Mouse (Mus musculus): ENCODE measurements around the gene 1700125H20Rik. TPM values are rescaled to one million over a fixed set of nuclear protein-coding genes. Genes with fewer than 3 reads are reported as not detected.

Gene 1700125H20Rik
- total and polyA plus RNA-seq, 2 experiments: not detected

GRCm38 (mm10) chr11:85164371-85164770, 5.8 kb upstream of the 1700125H20Rik start:
- Histone ChIP-seq H3K79me2 (ENCODE audit: control insufficient read depth, insufficient read depth, low read length) (no peaks in the 10 kb centered on the region), H3K4me1 (ENCODE audit: control insufficient read depth, insufficient read depth, low read length) (no peaks in the 10 kb centered on the region), H3K27ac (replicated peaks; ENCODE audit: insufficient read depth, low read depth, low read length) (no peak overlapping the region), H3K27me3 (ENCODE audit: control insufficient read depth, insufficient read depth, low read length) (no peaks in the 10 kb centered on the region), H3K9ac (ENCODE audit: low read depth, low read length) (no peak overlapping the region), H3K36me3 (ENCODE audit: control insufficient read depth, insufficient read depth, low read length) (no peaks in the 10 kb centered on the region), H3K4me3 (ENCODE audit: insufficient read depth, low read depth, low read length) (no peak overlapping the region)
- no peak for TF ChIP-seq CTCF (IDR thresholded peaks at IDR 0.05; ENCODE audit: low read depth, low read length)
- no peak for TF ChIP-seq POLR2A (IDR thresholded peaks at IDR 0.05; ENCODE audit: extremely low read depth, insufficient read depth, low read length)
- no peak for DNase-seq (ENCODE audit: extremely low read depth, low read depth, low spot score)

DNA sequence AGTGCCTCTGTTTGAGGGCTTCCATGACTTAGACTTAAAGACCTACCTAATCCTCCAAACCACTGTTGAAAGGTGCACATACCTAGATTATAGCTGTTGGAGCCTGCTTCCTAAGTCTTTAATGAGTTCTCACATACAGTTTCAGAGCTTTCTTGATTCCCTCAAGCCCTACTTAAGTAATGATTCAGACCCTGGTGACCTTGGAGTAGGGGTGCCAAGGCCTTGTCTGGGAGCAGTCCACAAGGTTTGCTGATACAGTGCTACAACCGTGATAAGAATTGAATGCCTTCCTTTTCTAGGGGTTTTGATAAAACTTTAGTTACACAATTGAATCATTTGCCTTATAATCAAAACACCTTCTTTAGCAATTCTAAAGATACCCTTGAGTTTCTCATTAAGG, 2.7 kb upstream of the 1700125H20Rik start:
- Histone ChIP-seq H3K9ac (ENCODE audit: low read depth, low read length) (no peak overlapping the region), H3K27me3 (ENCODE audit: control insufficient read depth, insufficient read depth, low read length) (no peaks in the 10 kb centered on the region), H3K36me3 (ENCODE audit: control insufficient read depth, insufficient read depth, low read length) (no peaks in the 10 kb centered on the region), H3K79me2 (ENCODE audit: control insufficient read depth, insufficient read depth, low read length) (no peaks in the 10 kb centered on the region), H3K27ac (replicated peaks; ENCODE audit: insufficient read depth, low read depth, low read length) (no peak overlapping the region), H3K4me1 (ENCODE audit: control insufficient read depth, insufficient read depth, low read length) (peaks cover 5% of the 10 kb centered on the region), H3K4me3 (ENCODE audit: insufficient read depth, low read depth, low read length) (no peak overlapping the region)
- no peak for TF ChIP-seq POLR2A (IDR thresholded peaks at IDR 0.05; ENCODE audit: extremely low read depth, insufficient read depth, low read length)
- TF ChIP-seq CTCF (IDR thresholded peaks at IDR 0.05; ENCODE audit: low read depth, low read length): no peak
- DNase-seq (ENCODE audit: extremely low read depth, low read depth, low spot score): no peak
- 68% methylated on average over 1 of the region's 1 CpGs for WGBS

GRCm38 (mm10) chr11:85170833-85171232, 629 bp downstream of the 1700125H20Rik start:
- no peak for DNase-seq (ENCODE audit: extremely low read depth, low read depth, low spot score)
- H3K9ac ChIP-seq (ENCODE audit: low read depth, low read length): no peak overlapping the region
- no peaks in the 10 kb centered on the region for H3K79me2 ChIP-seq (ENCODE audit: control insufficient read depth, insufficient read depth, low read length)
- 19% methylated on average over 2 of the region's 2 CpGs for WGBS
- no peak for TF ChIP-seq CTCF (IDR thresholded peaks at IDR 0.05; ENCODE audit: low read depth, low read length)
- TF ChIP-seq POLR2A (IDR thresholded peaks at IDR 0.05; ENCODE audit: extremely low read depth, insufficient read depth, low read length): no peak
- no peak overlapping the region for H3K27ac ChIP-seq (replicated peaks; ENCODE audit: insufficient read depth, low read depth, low read length)
- no peaks in the 10 kb centered on the region for H3K36me3 ChIP-seq (ENCODE audit: control insufficient read depth, insufficient read depth, low read length)
- peaks cover 5% of the 10 kb centered on the region for H3K4me1 ChIP-seq (ENCODE audit: control insufficient read depth, insufficient read depth, low read length)
- H3K27me3 ChIP-seq (ENCODE audit: control insufficient read depth, insufficient read depth, low read length): no peaks in the 10 kb centered on the region
- no peak overlapping the region for H3K4me3 ChIP-seq (ENCODE audit: insufficient read depth, low read depth, low read length)

DNA sequence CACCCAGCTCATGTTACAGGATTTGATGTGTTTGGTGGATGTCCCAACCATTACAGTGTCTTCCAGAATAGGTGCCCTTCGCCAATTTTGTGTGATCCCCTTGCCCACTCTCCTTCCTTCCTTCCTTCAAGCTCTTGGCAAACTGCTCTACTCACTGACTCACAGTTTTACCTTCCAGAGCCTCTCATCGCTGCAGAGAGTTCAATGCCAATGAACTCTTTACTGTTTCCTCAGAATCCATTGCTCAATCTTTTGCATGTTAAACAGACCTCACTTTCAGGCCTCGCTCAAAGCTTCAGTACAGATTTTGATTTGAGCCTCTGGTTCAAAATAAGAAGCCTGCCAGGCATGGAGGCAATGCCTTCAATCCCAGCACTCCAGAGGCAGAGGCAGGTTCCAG, 5.7 kb downstream of the 1700125H20Rik start:
- Histone ChIP-seq H3K79me2 (ENCODE audit: control insufficient read depth, insufficient read depth, low read length) (no peaks in the 10 kb centered on the region), H3K27ac (replicated peaks; ENCODE audit: insufficient read depth, low read depth, low read length) (no peak overlapping the region), H3K36me3 (ENCODE audit: control insufficient read depth, insufficient read depth, low read length) (no peaks in the 10 kb centered on the region), H3K27me3 (ENCODE audit: control insufficient read depth, insufficient read depth, low read length) (no peaks in the 10 kb centered on the region), H3K4me3 (ENCODE audit: insufficient read depth, low read depth, low read length) (no peak overlapping the region), H3K4me1 (ENCODE audit: control insufficient read depth, insufficient read depth, low read length) (peaks cover 2% of the 10 kb centered on the region), H3K9ac (ENCODE audit: low read depth, low read length) (no peak overlapping the region)
- DNase-seq (ENCODE audit: extremely low read depth, low read depth, low spot score): peak; percentile 35
- TF ChIP-seq POLR2A (IDR thresholded peaks at IDR 0.05; ENCODE audit: extremely low read depth, insufficient read depth, low read length) (no peak), CTCF (IDR thresholded peaks at IDR 0.05; ENCODE audit: low read depth, low read length) (no peak)
- 31% methylated on average over 3 of the region's 3 CpGs for WGBS

DNA sequence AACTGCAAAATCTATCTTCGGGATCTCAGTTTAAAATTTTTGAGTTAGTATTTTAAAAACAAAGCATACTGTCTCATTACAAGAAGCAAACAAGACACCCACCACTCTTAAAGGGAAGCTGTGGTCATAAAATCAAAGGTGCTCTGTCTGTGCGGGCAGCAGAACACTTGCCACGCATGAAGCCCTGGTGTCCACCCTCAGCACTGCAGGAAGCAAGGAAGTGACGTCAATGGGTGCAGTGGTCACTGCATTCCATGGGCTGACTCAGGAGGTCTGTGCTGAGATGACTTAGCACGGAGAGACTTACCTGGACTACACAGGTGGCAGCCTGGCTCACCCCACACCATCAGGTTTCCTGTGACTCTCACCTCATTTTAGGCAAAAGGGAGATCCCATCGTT, 7.6 kb downstream of the 1700125H20Rik start:
- no peak overlapping the region for H3K27ac ChIP-seq (replicated peaks; ENCODE audit: insufficient read depth, low read depth, low read length)
- WGBS: 87% methylated on average over 6 of the region's 6 CpGs
- no peaks in the 10 kb centered on the region for H3K79me2 ChIP-seq (ENCODE audit: control insufficient read depth, insufficient read depth, low read length)
- no peaks in the 10 kb centered on the region; the same call in 1 of the 2 replicates for H3K4me1 ChIP-seq (ENCODE audit: control insufficient read depth, insufficient read depth, low read length)
- H3K36me3 ChIP-seq (ENCODE audit: control insufficient read depth, insufficient read depth, low read length): no peaks in the 10 kb centered on the region
- no peak overlapping the region for H3K4me3 ChIP-seq (ENCODE audit: insufficient read depth, low read depth, low read length)
- H3K9ac ChIP-seq (ENCODE audit: low read depth, low read length): no peak overlapping the region
- no peaks in the 10 kb centered on the region for H3K27me3 ChIP-seq (ENCODE audit: control insufficient read depth, insufficient read depth, low read length)
- DNase-seq (ENCODE audit: extremely low read depth, low read depth, low spot score): no peak
- TF ChIP-seq CTCF (IDR thresholded peaks at IDR 0.05; ENCODE audit: low read depth, low read length) (no peak), POLR2A (IDR thresholded peaks at IDR 0.05; ENCODE audit: extremely low read depth, insufficient read depth, low read length) (no peak)

DNA sequence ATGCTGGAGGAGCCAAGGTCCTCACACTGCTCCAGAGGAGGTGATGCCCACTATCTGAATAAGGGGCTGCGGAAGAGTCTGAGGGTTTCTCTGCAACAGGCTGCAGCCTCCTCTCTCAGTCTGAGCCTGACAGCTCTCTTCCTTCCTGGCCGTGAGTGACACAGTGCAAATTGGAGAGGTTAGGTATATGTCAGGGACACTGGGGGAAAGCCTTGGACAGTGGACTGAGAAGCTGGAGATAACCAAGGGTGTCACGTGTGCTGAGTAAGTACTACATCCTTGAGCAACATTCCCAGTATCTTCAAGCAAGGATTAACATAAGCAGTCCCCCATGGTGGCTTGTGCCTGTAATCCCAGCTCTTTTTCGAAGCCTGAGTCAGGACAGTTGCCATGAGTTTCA, 8.2 kb downstream of the 1700125H20Rik start:
- Histone ChIP-seq H3K9ac (ENCODE audit: low read depth, low read length) (no peak overlapping the region), H3K79me2 (ENCODE audit: control insufficient read depth, insufficient read depth, low read length) (no peaks in the 10 kb centered on the region), H3K36me3 (ENCODE audit: control insufficient read depth, insufficient read depth, low read length) (no peaks in the 10 kb centered on the region), H3K4me3 (ENCODE audit: insufficient read depth, low read depth, low read length) (no peak overlapping the region), H3K27ac (replicated peaks; ENCODE audit: insufficient read depth, low read depth, low read length) (no peak overlapping the region), H3K4me1 (ENCODE audit: control insufficient read depth, insufficient read depth, low read length) (peaks cover 3% of the 10 kb centered on the region), H3K27me3 (ENCODE audit: control insufficient read depth, insufficient read depth, low read length) (no peaks in the 10 kb centered on the region)
- no peak for DNase-seq (ENCODE audit: extremely low read depth, low read depth, low spot score)
- TF ChIP-seq CTCF (IDR thresholded peaks at IDR 0.05; ENCODE audit: low read depth, low read length) (no peak), POLR2A (IDR thresholded peaks at IDR 0.05; ENCODE audit: extremely low read depth, insufficient read depth, low read length) (no peak)
- WGBS: 85% methylated on average over 4 of the region's 4 CpGs
